Mouse (Mus musculus): ENCODE measurements around the gene Hist1h3g.

GRCm38 (mm10) chr13:23543965-23544786 is 9.0 kb downstream of the Hist1h3g start, which contains the start of gene Hist1h3f:
- no peak for TF ChIP-seq CTCF (conservative IDR thresholded peaks at IDR 0.05; ENCODE audit: low read length)
- TF ChIP-seq NANOG (IDR thresholded peaks at IDR 0.05; ENCODE audit: borderline replicate concordance, low read length): no peak
- TF ChIP-seq POU5F1 (IDR thresholded peaks at IDR 0.05; ENCODE audit: borderline replicate concordance, low read length): no peak

Data from E14TG2a.4 (cell line).